In genomic region chr1:171442413-171442760, GRCm38 (mm10) we compare ENCODE assay signal across 10 mouse cellular contexts. TPM values are rescaled to one million over a fixed set of nuclear protein-coding genes. Genes with fewer than 3 reads are reported as not detected.
A peak's percentile ranks its signal among the peaks of the same experiment; 100 is the strongest.
DNase-seq lines count a peak whose midpoint lies in the region; ATAC-seq and TF ChIP-seq lines count a peak whose summit lies in the region.
"Had no signal": no experiment of that assay in that cellular context is flagged by ENCODE, and none has a peak within 500 bp of the region (broad histone marks: within the 10 kb centered on the region; RNA-seq: fewer than 3 reads in every experiment).

No protein-coding gene starts in this region.

- H3K27ac ChIP-seq in heart, embryonic 13.5 days (replicated peaks) = peak overlapping the region; percentile 84
- H3K27ac ChIP-seq in bone marrow, adult 2 months (ENCODE audit: control insufficient read depth, insufficient read depth, low read depth, low read length, poor library complexity) = no peak overlapping the region
- peak overlapping the region; percentile 86 for H3K27ac ChIP-seq in intestine, embryonic 15.5 days
- H3K27ac ChIP-seq in liver, embryonic 14.5 days = no peak overlapping the region
- no peak overlapping the region for H3K27ac ChIP-seq in forebrain, embryonic 14.5 days (ENCODE audit: low read depth, low read length)
- H3K27ac ChIP-seq: embryonic facial prominence, embryonic 12.5 days; hindbrain, embryonic 14.5 days had no signal

- TF ChIP-seq EP300 in liver, embryonic 14.5 days (IDR thresholded peaks at IDR 0.05; ENCODE audit: low read depth) = no peak

- peaks cover 4% of the 10 kb centered on the region for H3K9me3 ChIP-seq in heart, embryonic 13.5 days
- H3K9me3 ChIP-seq in intestine, embryonic 15.5 days = no peaks in the 10 kb centered on the region
- H3K9me3 ChIP-seq in liver, embryonic 14.5 days (ENCODE audit: control insufficient read depth, low read length) = no peaks in the 10 kb centered on the region
- H3K9me3 ChIP-seq in forebrain, embryonic 14.5 days (replicated peaks; ENCODE audit: control insufficient read depth, low read length) = 0 out of 2 replicates have a peak, but pooled peaks cover 3% of the 10 kb centered on the region

- no peak for DNase-seq in heart, adult 8-10 months (ENCODE audit: low spot score)
- DNase-seq in liver, embryonic 14.5 days (ENCODE audit: low read depth in 3 of 3, low spot score in 3 of 3) = no peak
- no peak for DNase-seq in cerebellum, adult 11-12 months
- DNase-seq in forebrain, embryonic 14.5 days (ENCODE audit: low spot score) = no peak
- no peak for DNase-seq in adrenal gland, postnatal 10 days

- peak overlapping the region; percentile 34 for H3K9ac ChIP-seq in heart, embryonic 13.5 days
- no peak overlapping the region for H3K9ac ChIP-seq in intestine, embryonic 15.5 days
- H3K9ac ChIP-seq in liver, embryonic 14.5 days (replicated peaks) = no peak overlapping the region
- H3K9ac ChIP-seq in forebrain, embryonic 14.5 days (ENCODE audit: low read length) = no peak overlapping the region
- H3K9ac ChIP-seq: embryonic facial prominence, embryonic 12.5 days; hindbrain, embryonic 14.5 days had no signal

- peak overlapping the region; percentile 74 for H3K4me2 ChIP-seq in heart, embryonic 13.5 days
- H3K4me2 ChIP-seq in intestine, embryonic 15.5 days (replicated peaks) = peak overlapping the region; percentile 69
- H3K4me2 ChIP-seq in liver, embryonic 14.5 days (ENCODE audit: low read depth) = peak overlapping the region; percentile 42
- no peak overlapping the region for H3K4me2 ChIP-seq in forebrain, embryonic 14.5 days (ENCODE audit: low read length)
- H3K4me2 ChIP-seq: embryonic facial prominence, embryonic 12.5 days; hindbrain, embryonic 14.5 days had no signal

- H3K27me3 ChIP-seq in heart, embryonic 13.5 days (replicated peaks) = no peaks in the 10 kb centered on the region
- no peaks in the 10 kb centered on the region for H3K27me3 ChIP-seq in intestine, embryonic 15.5 days (replicated peaks)
- peaks cover 21% of the 10 kb centered on the region for H3K27me3 ChIP-seq in liver, embryonic 14.5 days (ENCODE audit: control insufficient read depth, insufficient read depth, low read length)
- H3K27me3 ChIP-seq in forebrain, embryonic 14.5 days (replicated peaks; ENCODE audit: control insufficient read depth, insufficient read depth, low read length) = peaks cover 6% of the 10 kb centered on the region; the same call in 1 of the 2 replicates

- no peak for ATAC-seq in heart, embryonic 13.5 days (ENCODE audit: extremely low read depth, insufficient number of reproducible peaks, low FRiP score, low TSS enrichment)
- no peak for ATAC-seq in intestine, embryonic 15.5 days
- no peak for ATAC-seq in liver, embryonic 14.5 days (ENCODE audit: insufficient read depth)
- ATAC-seq in forebrain, embryonic 14.5 days = no peak

- 51% methylated on average over 8 of the region's 8 CpGs for WGBS in heart, embryonic 13.5 days
- WGBS in bone marrow, adult 2 months = 13% methylated on average over 8 of the region's 8 CpGs
- WGBS in intestine, embryonic 15.5 days = 55% methylated on average over 8 of the region's 8 CpGs
- WGBS in liver, embryonic 14.5 days (ENCODE audit: insufficient replicate concordance) = 19% methylated on average over 8 of the region's 8 CpGs
- 80% methylated on average over 8 of the region's 8 CpGs for WGBS in forebrain, embryonic 14.5 days

- peaks cover 7% of the 10 kb centered on the region; the same call in 1 of the 2 replicates for H3K36me3 ChIP-seq in heart, embryonic 13.5 days
- no peaks in the 10 kb centered on the region for H3K36me3 ChIP-seq in intestine, embryonic 15.5 days
- no peaks in the 10 kb centered on the region for H3K36me3 ChIP-seq in liver, embryonic 14.5 days (replicated peaks; ENCODE audit: control insufficient read depth, insufficient read depth, low read depth)
- no peaks in the 10 kb centered on the region for H3K36me3 ChIP-seq in forebrain, embryonic 14.5 days (ENCODE audit: control insufficient read depth, insufficient read depth, low read length)
- H3K36me3 ChIP-seq: embryonic facial prominence, embryonic 12.5 days had no signal

- H3K4me1 ChIP-seq in heart, embryonic 13.5 days = peaks cover 56% of the 10 kb centered on the region
- H3K4me1 ChIP-seq in bone marrow, adult 2 months (ENCODE audit: control insufficient read depth, insufficient read depth, low read length) = peaks cover 3% of the 10 kb centered on the region
- peaks cover 21% of the 10 kb centered on the region for H3K4me1 ChIP-seq in intestine, embryonic 15.5 days (replicated peaks)
- peaks cover 2 to 22% of the 10 kb centered on the region in 2 experiments; a peak in 3 of 4 replicates for H3K4me1 ChIP-seq in liver, embryonic 14.5 days (replicated peaks; ENCODE audit: control insufficient read depth in 2 of 2, insufficient read depth in 2 of 2, low read length in 1 of 2)
- no peaks in the 10 kb centered on the region for H3K4me1 ChIP-seq in forebrain, embryonic 14.5 days (ENCODE audit: control insufficient read depth, insufficient read depth, low read length)

- peak overlapping the region; percentile 19; the same call in 1 of the 2 replicates for H3K4me3 ChIP-seq in heart, embryonic 13.5 days
- peak overlapping the region; percentile 41 for H3K4me3 ChIP-seq in bone marrow, adult 2 months (replicated peaks; ENCODE audit: control insufficient read depth, low read depth, low read length)
- H3K4me3 ChIP-seq in intestine, embryonic 15.5 days (replicated peaks) = peak overlapping the region; percentile 15
- no peak overlapping the region for H3K4me3 ChIP-seq in liver, embryonic 14.5 days (ENCODE audit: insufficient read depth in 1 of 2, low read depth in 2 of 2, low read length in 2 of 2)
- H3K4me3 ChIP-seq in forebrain, embryonic 14.5 days (ENCODE audit: low read depth, low read length) = no peak overlapping the region
- H3K4me3 ChIP-seq: embryonic facial prominence, embryonic 12.5 days had no signal

- TF ChIP-seq CTCF in bone marrow, adult 2 months (IDR thresholded peaks at IDR 0.05; ENCODE audit: control insufficient read depth, insufficient read depth, low read length) = no peak
- no peak for TF ChIP-seq CTCF in liver, embryonic 14.5 days (IDR thresholded peaks at IDR 0.05; ENCODE audit: low read depth)

- TF ChIP-seq POLR2A in bone marrow, adult 2 months (IDR thresholded peaks at IDR 0.05; ENCODE audit: borderline replicate concordance, control insufficient read depth, low read depth, low read length) = no peak

RNA-seq across cellular contexts. Expression of gene F11r, which starts 5.1 kb away (rescaled TPM):
- polyA plus RNA-seq in heart, embryonic 13.5 days (2015; fragmentation: Nextera tagmentation; extraction: Ambion mirVana) = 61.8 and 66.1 TPM in 2 replicates
- 10 to 100 TPM; 34.5 to 36.2 (median 35.6) TPM for total RNA-seq in heart, adult 8-10 months (2022)
- 13.2 and 21.5 TPM in 2 replicates for polyA plus RNA-seq in bone marrow, adult 2 months (2011; ENCODE audit: insufficient read depth, insufficient read length, low replicate concordance, missing spikeins)
- 88.1 and 100 TPM in 2 replicates for polyA plus RNA-seq in intestine, embryonic 15.5 days (2015; fragmentation: Nextera tagmentation; extraction: Ambion mirVana)
- polyA plus RNA-seq in liver, embryonic 14.5 days (2012; rRNA removed) = 11.9 TPM in 2 replicates
- 13.6 and 14.0 TPM in 2 replicates for polyA plus RNA-seq in liver, embryonic 14.5 days (2014; fragmentation: Nextera tagmentation; extraction: Ambion mirVana)
- 3.0 and 6.9 TPM in 2 replicates for polyA plus RNA-seq in forebrain, embryonic 14.5 days (2014; fragmentation: Nextera tagmentation; extraction: Ambion mirVana)
- total RNA-seq in adrenal gland, postnatal 10 days (2021) = 10 to 100 TPM; 64.9 to 66.2 TPM

RNA-seq across cellular contexts. Expression of gene Tstd1, which starts 23.7 kb away (rescaled TPM):
- polyA plus RNA-seq in heart, embryonic 13.5 days (2015; fragmentation: Nextera tagmentation; extraction: Ambion mirVana) = 3.1 and 3.6 TPM in 2 replicates
- total RNA-seq in heart, adult 8-10 months (2022) = 1 to 10 TPM in 3 of 4 experiments, under 1 TPM in 1; 0.75 to 2.0 (median 1.3) TPM
- polyA plus RNA-seq in bone marrow, adult 2 months (2011; ENCODE audit: insufficient read depth, insufficient read length, low replicate concordance, missing spikeins) = 8.7 and 19.3 TPM in 2 replicates
- 3.3 and 3.8 TPM in 2 replicates for polyA plus RNA-seq in intestine, embryonic 15.5 days (2015; fragmentation: Nextera tagmentation; extraction: Ambion mirVana)
- 0.60 and 0.90 TPM in 2 replicates for polyA plus RNA-seq in liver, embryonic 14.5 days (2012; rRNA removed)
- 0.19 and 0.75 TPM in 2 replicates for polyA plus RNA-seq in liver, embryonic 14.5 days (2014; fragmentation: Nextera tagmentation; extraction: Ambion mirVana)
- polyA plus RNA-seq in forebrain, embryonic 14.5 days (2014; fragmentation: Nextera tagmentation; extraction: Ambion mirVana) = 4.5 and 4.8 TPM in 2 replicates
- total RNA-seq in adrenal gland, postnatal 10 days (2021) = 10 to 100 TPM; 16.6 to 36.1 TPM

RNA-seq across cellular contexts. Expression of gene Usf1, which starts 31.3 kb away (rescaled TPM):
- 52.1 and 53.3 TPM in 2 replicates for polyA plus RNA-seq in heart, embryonic 13.5 days (2015; fragmentation: Nextera tagmentation; extraction: Ambion mirVana)
- 10 to 100 TPM; 43.0 to 48.4 (median 45.2) TPM for total RNA-seq in heart, adult 8-10 months (2022)
- 48.6 and 92.2 TPM in 2 replicates for polyA plus RNA-seq in bone marrow, adult 2 months (2011; ENCODE audit: insufficient read depth, insufficient read length, low replicate concordance, missing spikeins)
- polyA plus RNA-seq in intestine, embryonic 15.5 days (2015; fragmentation: Nextera tagmentation; extraction: Ambion mirVana) = 62.1 and 62.5 TPM in 2 replicates
- 13.4 and 16.9 TPM in 2 replicates for polyA plus RNA-seq in liver, embryonic 14.5 days (2012; rRNA removed)
- 15.0 and 18.9 TPM in 2 replicates for polyA plus RNA-seq in liver, embryonic 14.5 days (2014; fragmentation: Nextera tagmentation; extraction: Ambion mirVana)
- 212 and 263 TPM in 2 replicates for polyA plus RNA-seq in forebrain, embryonic 14.5 days (2014; fragmentation: Nextera tagmentation; extraction: Ambion mirVana)
- total RNA-seq in adrenal gland, postnatal 10 days (2021) = 10 to 100 TPM; 53.5 to 67.7 TPM

RNA-seq across cellular contexts. Expression of gene Arhgap30, which starts 53.6 kb away (rescaled TPM):
- 0.78 and 0.92 TPM in 2 replicates for polyA plus RNA-seq in heart, embryonic 13.5 days (2015; fragmentation: Nextera tagmentation; extraction: Ambion mirVana)
- 1 to 10 TPM; 1.7 to 3.0 (median 2.0) TPM for total RNA-seq in heart, adult 8-10 months (2022)
- 36.8 and 72.9 TPM in 2 replicates for polyA plus RNA-seq in bone marrow, adult 2 months (2011; ENCODE audit: insufficient read depth, insufficient read length, low replicate concordance, missing spikeins)
- 2.2 and 2.4 TPM in 2 replicates for polyA plus RNA-seq in intestine, embryonic 15.5 days (2015; fragmentation: Nextera tagmentation; extraction: Ambion mirVana)
- 2.2 and 3.0 TPM in 2 replicates for polyA plus RNA-seq in liver, embryonic 14.5 days (2012; rRNA removed)
- polyA plus RNA-seq in liver, embryonic 14.5 days (2014; fragmentation: Nextera tagmentation; extraction: Ambion mirVana) = 1.8 and 1.9 TPM in 2 replicates
- polyA plus RNA-seq in forebrain, embryonic 14.5 days (2014; fragmentation: Nextera tagmentation; extraction: Ambion mirVana) = 0.28 and 0.39 TPM in 2 replicates
- 1 to 10 TPM; 5.1 to 6.1 TPM for total RNA-seq in adrenal gland, postnatal 10 days (2021)

Comparison
In these comparisons a context has a peak if more than half of its experiments do, and no peak if none do; other contexts are left out.
1. H3K27ac ChIP-seq: peak in heart, embryonic 13.5 days (single experiment) and intestine, embryonic 15.5 days (single experiment); none in bone marrow, adult 2 months (single experiment), liver, embryonic 14.5 days (single experiment) and forebrain, embryonic 14.5 days (single experiment).
2. H3K4me3 ChIP-seq: peak in heart, embryonic 13.5 days (single experiment), bone marrow, adult 2 months (single experiment) and intestine, embryonic 15.5 days (single experiment); none in liver, embryonic 14.5 days (0 of 2) and forebrain, embryonic 14.5 days (single experiment).